Mouse (Mus musculus) G1E (cell line): ENCODE results near the gene Cd2bp2.

Experiments used
- CTCF ChIP-seq: IDR thresholded peaks from 2 replicates; pipeline ENCODE4 v1.5.1; 2012; ENCODE audit warnings: low read depth, low read length, inconsistent platforms, mixed read lengths
- GATA1 ChIP-seq: IDR thresholded peaks from 2 replicates; pipeline ENCODE4 v1.6.1; 2012; ENCODE audit warnings: borderline replicate concordance, low read length, inconsistent platforms, mixed read lengths
- GATA2 ChIP-seq: IDR thresholded peaks from 2 replicates; pipeline ENCODE4 v1.6.1; 2012; ENCODE audit warnings: low read depth, low read length, inconsistent platforms, borderline replicate concordance
- POLR2AphosphoS5 ChIP-seq: IDR thresholded peaks from 2 replicates; pipeline ENCODE4 v1.6.1; 2012; ENCODE audit warnings: low read depth, low read length, inconsistent platforms; ENCODE audit not compliant: insufficient replicate concordance
- TAL1 ChIP-seq: conservative IDR thresholded peaks from 2 replicates; pipeline ENCODE4 v1.6.1; 2012; ENCODE audit warnings: low read depth, low read length, inconsistent platforms, mixed read lengths

DNA sequence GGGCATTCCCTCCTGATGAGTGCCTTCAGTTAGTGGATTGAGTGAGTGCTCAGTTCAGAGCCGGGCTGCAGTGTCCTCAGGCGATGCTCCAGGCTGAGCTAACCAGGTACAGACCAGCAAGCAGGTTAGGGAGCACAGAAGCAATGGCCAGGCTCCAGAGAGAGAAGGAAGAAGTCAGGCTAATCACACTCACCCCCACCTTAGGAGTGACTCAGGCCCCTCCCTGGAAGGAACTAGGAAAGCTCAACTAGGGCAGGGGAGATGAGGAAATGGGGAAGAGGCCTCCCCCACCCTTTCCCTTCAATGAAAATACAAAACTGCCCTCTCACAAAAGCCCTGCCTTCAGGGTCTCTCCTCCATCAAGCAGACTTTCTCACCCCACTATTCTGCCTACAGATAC, 10.8 kb upstream of the Cd2bp2 start:
- TF ChIP-seq CTCF (no peak), GATA1 (no peak), GATA2 (no peak), TAL1 (no peak), POLR2AphosphoS5 (no peak)
